Mouse (Mus musculus) G1E-ER4 (cell line): ENCODE measurements around the gene Ubtf. TPM values are rescaled to one million over a fixed set of nuclear protein-coding genes. Genes with fewer than 3 reads are reported as not detected.

ENCODE experiments used
- GATA1 ChIP-seq: IDR thresholded peaks from one replicate; pipeline ENCODE4 v1.8.0; 2012; ENCODE audit warnings: low read length, inconsistent platforms
- polyA plus RNA-seq: library from polyadenylated mRNA; stranded (reverse); fragments of >175 nt; gene quantifications from 2 replicates; pipeline ENCODE4 v1.2.3, GENCODE M21; 2012

Gene Ubtf
- polyA plus RNA-seq, 1 experiment = 263 TPM

DNA sequence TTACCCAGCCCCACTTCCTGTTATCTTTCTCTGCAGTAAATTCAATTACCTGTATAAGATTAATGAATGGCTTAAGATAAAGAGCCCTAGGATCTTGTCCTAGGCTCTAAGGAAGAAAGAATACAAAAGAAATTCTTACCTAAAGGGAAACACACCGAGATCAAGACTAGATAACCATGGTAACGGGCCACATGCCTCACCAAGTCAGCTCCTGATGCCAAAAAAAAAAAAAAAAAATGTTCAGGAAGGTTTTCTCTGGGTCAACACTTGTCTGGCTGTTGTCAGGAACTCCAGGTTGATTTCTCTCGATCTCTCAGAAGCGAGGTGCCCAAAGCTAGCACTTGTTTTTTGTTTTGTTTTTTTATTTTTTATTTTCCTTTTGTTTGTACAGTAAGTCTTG is 14.5 kb upstream of the Ubtf start:
- TF ChIP-seq GATA1 = no peak

DNA sequence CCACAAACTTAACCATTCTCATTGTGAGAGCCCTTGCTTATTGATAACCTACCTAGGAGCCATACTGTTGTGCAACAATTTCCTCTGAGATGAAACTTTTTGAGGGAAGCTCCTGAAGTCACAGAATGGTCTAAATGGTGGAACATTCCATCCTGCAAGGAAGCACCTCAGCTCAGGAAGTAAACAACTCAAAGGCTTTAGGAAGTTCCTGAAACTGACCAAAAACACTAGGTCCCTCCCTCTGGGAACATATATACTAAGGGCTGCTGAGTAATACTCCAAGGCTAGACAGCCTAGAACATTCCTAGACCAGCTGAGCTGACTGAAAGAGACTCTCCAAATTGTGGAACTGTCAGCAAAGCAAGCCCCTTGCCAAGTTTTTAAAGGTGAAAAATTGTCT is 13.5 kb upstream of the Ubtf start:
- no peak for TF ChIP-seq GATA1

- no peak for TF ChIP-seq GATA1
Measured at GRCm38 (mm10) chr11:102331806-102332205, 12.3 kb upstream of the Ubtf start.

- no peak for TF ChIP-seq GATA1
Measured at GRCm38 (mm10) chr11:102330039-102330438, 10.5 kb upstream of the Ubtf start.

DNA sequence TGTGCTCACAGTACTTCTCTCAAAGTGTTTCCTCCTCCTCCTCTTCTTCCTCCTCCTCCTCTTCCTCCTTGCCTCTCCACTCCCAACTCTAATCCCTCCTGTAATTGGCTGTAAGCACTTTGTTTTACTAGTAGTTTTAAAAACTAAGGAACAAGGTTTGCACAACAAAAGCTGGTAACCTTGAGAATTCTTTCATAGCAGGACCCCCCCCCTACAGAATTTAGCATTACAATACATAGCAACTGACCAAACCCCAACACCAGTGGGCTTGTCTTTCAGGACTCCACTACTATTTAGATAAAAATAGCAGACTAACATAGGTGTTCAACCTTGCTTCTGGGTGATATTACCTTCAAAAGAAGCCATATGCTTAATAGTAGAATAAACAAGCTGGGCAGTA is 10.0 kb upstream of the Ubtf start:
- TF ChIP-seq GATA1 = no peak

DNA sequence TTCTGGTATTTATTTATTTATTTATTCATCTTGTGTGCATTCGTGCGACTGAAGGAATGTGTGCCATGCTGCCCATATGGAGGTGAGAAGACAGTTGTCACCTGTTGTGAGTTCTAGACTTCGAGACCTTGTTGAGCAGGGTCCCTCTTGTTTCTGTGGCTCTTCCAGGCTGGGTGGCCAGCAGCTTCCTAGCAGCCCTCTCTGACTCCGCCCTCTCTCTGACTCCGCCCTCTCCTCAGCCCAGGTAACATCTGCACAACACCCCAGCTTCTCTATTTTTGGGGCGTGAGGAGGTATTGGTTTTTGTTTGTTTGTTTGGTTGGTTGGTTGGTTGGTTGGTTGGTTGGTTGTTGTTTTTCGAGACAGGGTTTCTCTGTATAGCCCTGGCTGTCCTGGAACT is 8.3 kb upstream of the Ubtf start:
- TF ChIP-seq GATA1 = no peak

DNA sequence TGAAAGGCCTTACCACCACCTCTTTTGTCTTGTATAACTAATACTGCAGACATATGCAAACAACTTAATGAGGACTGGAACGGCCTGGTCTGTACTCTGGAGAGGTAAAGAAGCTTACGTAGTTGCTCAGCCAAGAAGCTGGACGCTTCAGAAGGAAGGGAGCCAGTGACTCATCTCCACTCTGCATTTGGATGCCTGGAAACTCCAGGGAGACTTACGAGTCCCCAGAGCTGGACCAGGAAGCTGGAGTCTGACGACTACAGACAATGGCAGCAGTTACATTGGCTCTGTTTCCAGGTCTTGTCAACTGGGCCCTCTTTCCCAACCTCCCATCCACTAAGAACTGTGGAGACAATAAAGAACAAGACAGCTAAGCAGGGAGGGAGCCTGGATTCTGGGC is 7.7 kb upstream of the Ubtf start:
- no peak for TF ChIP-seq GATA1

DNA sequence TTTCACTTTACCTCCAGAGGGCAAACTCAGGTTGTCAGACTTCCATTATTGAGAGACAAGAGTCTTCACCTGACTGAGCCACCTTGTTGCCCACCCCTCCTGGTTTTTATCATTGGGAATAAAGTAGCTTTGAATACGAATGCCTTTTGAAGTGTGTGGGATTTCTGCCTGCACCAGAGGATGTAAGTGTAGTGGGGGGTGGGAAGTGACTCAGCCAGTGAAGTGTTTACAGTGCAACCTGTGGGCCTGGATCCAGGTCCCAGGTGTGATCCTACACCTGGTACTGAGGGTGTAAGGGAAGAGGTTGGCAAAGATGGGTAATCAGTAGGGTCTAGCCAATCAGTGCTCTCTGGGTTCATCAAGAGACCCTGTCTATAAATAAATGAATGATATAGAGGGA is 4.0 kb upstream of the Ubtf start:
- no peak for TF ChIP-seq GATA1

DNA sequence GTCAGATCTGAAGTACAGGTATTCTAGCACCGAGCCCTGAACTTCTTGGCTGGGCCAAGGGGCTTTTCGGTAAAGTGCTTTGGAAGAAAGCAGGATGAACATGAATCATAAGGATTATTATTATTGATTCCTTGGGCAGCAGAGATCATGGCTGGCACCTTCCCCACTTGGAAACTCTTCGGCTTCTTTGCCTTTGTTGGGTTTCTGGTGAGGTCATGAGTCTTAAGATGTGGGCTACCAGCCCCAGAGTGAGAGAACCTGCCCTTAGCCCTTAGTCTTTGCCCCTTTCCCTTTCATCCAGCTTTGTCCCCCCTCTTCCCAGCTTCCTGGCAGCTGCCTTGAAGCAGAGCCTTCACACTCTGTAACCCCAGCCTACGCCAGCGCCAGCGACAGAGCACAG is 2.4 kb upstream of the Ubtf start:
- no peak for TF ChIP-seq GATA1

DNA sequence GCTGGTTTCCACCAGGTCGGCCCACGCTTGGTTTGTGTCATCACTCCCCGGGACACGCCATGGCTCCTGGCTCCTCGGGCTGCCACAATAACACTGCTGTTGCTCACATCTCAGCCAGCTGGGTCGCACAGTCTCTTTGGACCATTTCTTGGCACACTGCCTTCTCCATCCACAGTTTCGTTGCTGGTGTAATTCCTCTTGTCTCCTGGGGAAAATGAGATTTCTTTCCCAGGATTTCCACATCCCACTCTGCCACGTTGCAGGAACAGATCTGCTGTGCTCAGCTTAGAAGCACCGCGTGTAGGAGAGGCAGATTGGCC is 1.1 kb upstream of the Ubtf start:
- TF ChIP-seq GATA1 = no peak

DNA sequence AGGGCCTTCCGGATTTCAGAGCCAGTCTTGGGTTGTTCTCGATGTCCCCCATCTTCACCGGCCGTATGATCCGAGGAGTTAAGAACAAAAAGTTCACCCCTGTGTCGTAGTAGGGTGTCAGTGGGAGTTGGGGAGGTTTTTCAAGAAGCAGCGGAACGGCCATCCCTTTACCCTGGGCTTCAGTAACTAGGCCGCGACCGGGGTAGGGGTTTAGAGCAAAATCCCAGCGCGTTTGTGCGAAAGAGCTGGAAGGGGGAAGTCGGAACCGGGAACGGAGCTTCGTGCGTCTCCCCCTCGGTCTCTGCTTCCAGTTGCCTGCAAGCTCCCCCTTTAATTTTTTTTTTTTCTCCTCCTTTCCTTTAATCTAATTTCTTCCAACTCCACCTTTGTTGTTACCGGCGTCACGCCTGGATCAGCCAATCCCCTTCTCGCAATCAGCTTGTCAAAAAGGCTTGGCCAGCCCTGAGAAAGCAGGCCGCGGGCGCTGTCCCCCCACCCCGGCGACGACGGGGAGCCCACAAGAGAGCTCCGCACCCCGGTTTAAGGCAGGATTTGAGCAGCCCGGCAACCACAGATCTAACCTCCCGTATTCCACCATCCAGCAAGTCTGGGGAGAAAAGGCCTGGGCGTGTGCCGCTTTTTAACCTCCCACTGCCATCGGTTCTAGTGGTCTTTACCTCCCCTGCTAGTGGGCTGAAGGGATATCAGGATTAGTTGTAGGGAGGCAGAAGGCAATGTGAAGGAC is 571 bp upstream of the Ubtf start:
- TF ChIP-seq GATA1 = no peak

GRCm38 (mm10) chr11:102318576-102319409 is 749 bp downstream of the Ubtf start:
- no peak for TF ChIP-seq GATA1

DNA sequence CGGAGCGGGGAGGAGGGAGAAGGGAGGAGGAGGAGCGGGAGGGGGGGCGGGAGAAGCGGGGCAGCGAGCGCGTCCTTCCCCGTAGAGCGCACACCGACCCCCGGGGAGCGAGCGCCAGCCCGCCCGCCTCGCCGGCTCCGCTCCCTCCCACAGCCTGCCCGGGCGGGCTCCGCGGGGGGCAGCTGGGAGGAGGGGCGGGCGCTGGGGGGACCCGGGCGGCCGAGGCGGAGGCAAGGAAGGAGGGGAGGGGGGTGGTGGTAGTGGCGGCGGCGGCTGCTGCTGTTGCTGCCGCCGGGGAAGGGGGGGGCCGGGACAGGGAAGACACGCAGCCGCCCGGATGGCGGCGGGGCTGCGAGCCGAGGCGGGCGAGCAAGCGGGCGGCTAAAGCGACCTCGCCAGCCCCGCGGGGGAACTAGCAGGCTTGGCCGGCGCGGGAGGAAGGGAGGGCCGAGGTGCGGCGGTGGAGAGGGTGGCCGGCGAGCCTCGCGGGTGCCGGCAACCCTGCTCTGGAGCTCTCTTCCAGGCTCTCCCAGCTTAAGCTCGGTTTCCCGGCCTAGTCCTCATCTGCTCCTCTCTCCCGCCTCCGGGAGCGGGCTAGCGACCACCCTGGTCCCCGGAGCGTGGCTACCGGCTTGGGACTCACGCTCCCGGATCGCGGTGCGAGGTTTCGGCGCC is 1.5 kb downstream of the Ubtf start:
- TF ChIP-seq GATA1 = no peak

- no peak for TF ChIP-seq GATA1
Measured at GRCm38 (mm10) chr11:102317298-102317900, 2.1 kb downstream of the Ubtf start.

DNA sequence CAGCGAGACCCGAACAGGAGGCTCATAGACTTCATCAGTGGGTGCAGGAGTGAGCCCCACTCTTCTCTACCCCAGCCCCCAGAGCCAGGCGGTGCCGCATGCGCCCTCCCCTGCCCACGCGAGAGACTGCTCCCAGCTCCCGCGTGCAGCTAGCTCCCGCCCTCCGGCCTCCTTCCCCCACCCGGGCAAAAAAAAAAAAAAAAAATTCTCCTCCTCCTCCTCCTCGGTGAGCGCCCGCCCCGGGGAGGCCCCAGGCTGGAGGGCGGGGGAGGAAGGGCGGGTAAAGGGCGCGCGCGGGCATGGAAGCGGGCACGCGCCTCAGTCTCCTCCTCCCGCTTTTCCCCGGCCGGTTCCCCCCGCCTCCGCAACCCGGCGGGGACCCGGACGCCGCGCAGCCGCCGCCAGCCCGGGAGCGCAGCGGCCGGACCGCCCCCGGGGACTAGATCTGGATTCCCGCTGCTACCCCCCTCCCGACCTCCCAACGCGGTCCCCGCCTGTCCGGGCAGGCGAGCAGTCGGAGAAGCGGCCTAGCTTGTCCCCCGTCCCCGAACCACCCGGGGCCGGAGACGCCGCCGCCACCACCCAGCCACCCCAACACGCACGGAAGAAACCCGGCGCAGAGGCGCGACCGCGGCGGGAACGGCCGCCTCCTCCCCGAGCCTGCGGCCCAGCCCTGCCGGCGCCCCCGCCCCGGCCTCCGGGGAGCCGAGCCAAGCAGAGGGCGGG is 2.8 kb downstream of the Ubtf start:
- TF ChIP-seq GATA1 = no peak
